Mouse (Mus musculus): ENCODE data around the gene Mfsd13b.

- TF ChIP-seq GATA1 (IDR thresholded peaks at IDR 0.05; ENCODE audit: low read length) (no peak), TAL1 (IDR thresholded peaks at IDR 0.05; ENCODE audit: low read length) (no peak)
These were observed 77.3 kb downstream of the Mfsd13b start for GRCm38 (mm10) chr7:121059477-121060218.
